Mouse (Mus musculus): Measurements from ENCODE around the gene Sprtn. TPM values are rescaled to one million over a fixed set of nuclear protein-coding genes. Genes with fewer than 3 reads are reported as not detected.

Gene Sprtn
- polyA plus RNA-seq, 1 experiment from 2014 or later: 7.9 TPM

GRCm38 (mm10) chr8:124867126-124867525 lies 30.6 kb upstream of the Sprtn start:
- H3K27ac ChIP-seq (ENCODE audit: low read depth): no peak overlapping the region
- H3K36me3 ChIP-seq (ENCODE audit: control insufficient read depth, insufficient read depth, low read length): peaks cover 15% of the 10 kb centered on the region
- 50% methylated on average over 2 of the region's 2 CpGs for WGBS
- H3K4me2 ChIP-seq (ENCODE audit: low read length): no peak overlapping the region
- H3K4me3 ChIP-seq (ENCODE audit: low read depth, low read length): no peak overlapping the region
- peaks cover 6% of the 10 kb centered on the region for H3K4me1 ChIP-seq (replicated peaks; ENCODE audit: control insufficient read depth, insufficient read depth, low read length)
- no peaks in the 10 kb centered on the region for H3K27me3 ChIP-seq (replicated peaks; ENCODE audit: control insufficient read depth, insufficient read depth, low read length)
- no peaks in the 10 kb centered on the region for H3K9me3 ChIP-seq (ENCODE audit: control insufficient read depth, low read length)
- ATAC-seq (replicated peaks; ENCODE audit: low FRiP score, low TSS enrichment, low read depth): no peak
- H3K9ac ChIP-seq (ENCODE audit: low read length): no peak overlapping the region
- no peak for DNase-seq (ENCODE audit: low spot score)

- no peak for ATAC-seq (replicated peaks; ENCODE audit: low FRiP score, low TSS enrichment, low read depth)
- H3K4me1 ChIP-seq (replicated peaks; ENCODE audit: control insufficient read depth, insufficient read depth, low read length): no peaks in the 10 kb centered on the region; the same call in 1 of the 2 replicates
- H3K36me3 ChIP-seq (ENCODE audit: control insufficient read depth, insufficient read depth, low read length): peaks cover 40% of the 10 kb centered on the region
- WGBS: 77% methylated on average over 6 of the region's 6 CpGs
- no peak for DNase-seq (ENCODE audit: low spot score)
- H3K27me3 ChIP-seq (replicated peaks; ENCODE audit: control insufficient read depth, insufficient read depth, low read length): no peaks in the 10 kb centered on the region
- H3K4me3 ChIP-seq (ENCODE audit: low read depth, low read length): no peak overlapping the region
- H3K27ac ChIP-seq (ENCODE audit: low read depth): no peak overlapping the region
- no peak overlapping the region for H3K9ac ChIP-seq (ENCODE audit: low read length)
- H3K4me2 ChIP-seq (ENCODE audit: low read length): no peak overlapping the region
- no peaks in the 10 kb centered on the region for H3K9me3 ChIP-seq (ENCODE audit: control insufficient read depth, low read length)
Observed at GRCm38 (mm10) chr8:124869708-124870107, 28.0 kb upstream of the Sprtn start.

GRCm38 (mm10) chr8:124871474-124871873 lies 26.2 kb upstream of the Sprtn start:
- Histone ChIP-seq H3K27me3 (replicated peaks; ENCODE audit: control insufficient read depth, insufficient read depth, low read length) (no peaks in the 10 kb centered on the region), H3K9ac (ENCODE audit: low read length) (no peak overlapping the region), H3K4me1 (replicated peaks; ENCODE audit: control insufficient read depth, insufficient read depth, low read length) (no peaks in the 10 kb centered on the region), H3K36me3 (ENCODE audit: control insufficient read depth, insufficient read depth, low read length) (peaks cover 56% of the 10 kb centered on the region), H3K4me3 (ENCODE audit: low read depth, low read length) (no peak overlapping the region), H3K9me3 (ENCODE audit: control insufficient read depth, low read length) (no peaks in the 10 kb centered on the region), H3K4me2 (ENCODE audit: low read length) (no peak overlapping the region), H3K27ac (ENCODE audit: low read depth) (no peak overlapping the region)
- no peak for DNase-seq (ENCODE audit: low spot score)
- ATAC-seq (replicated peaks; ENCODE audit: low FRiP score, low TSS enrichment, low read depth): no peak
- 86% methylated on average over 7 of the region's 7 CpGs for WGBS

- no peak overlapping the region for H3K4me2 ChIP-seq (ENCODE audit: low read length)
- no peaks in the 10 kb centered on the region for H3K9me3 ChIP-seq (ENCODE audit: control insufficient read depth, low read length)
- 89% methylated on average over 7 of the region's 7 CpGs for WGBS
- H3K9ac ChIP-seq (ENCODE audit: low read length): no peak overlapping the region
- H3K4me3 ChIP-seq (ENCODE audit: low read depth, low read length): no peak overlapping the region
- H3K4me1 ChIP-seq (replicated peaks; ENCODE audit: control insufficient read depth, insufficient read depth, low read length): no peaks in the 10 kb centered on the region
- peaks cover 62% of the 10 kb centered on the region for H3K36me3 ChIP-seq (ENCODE audit: control insufficient read depth, insufficient read depth, low read length)
- no peak for ATAC-seq (replicated peaks; ENCODE audit: low FRiP score, low TSS enrichment, low read depth)
- no peaks in the 10 kb centered on the region for H3K27me3 ChIP-seq (replicated peaks; ENCODE audit: control insufficient read depth, insufficient read depth, low read length)
- no peak for DNase-seq (ENCODE audit: low spot score)
- no peak overlapping the region for H3K27ac ChIP-seq (ENCODE audit: low read depth)
Observed at GRCm38 (mm10) chr8:124872081-124872480, 25.6 kb upstream of the Sprtn start.

GRCm38 (mm10) chr8:124872690-124873089 lies 25.0 kb upstream of the Sprtn start:
- ATAC-seq (replicated peaks; ENCODE audit: low FRiP score, low TSS enrichment, low read depth): peak; percentile 58; the same call in 1 of the 2 replicates
- 76% methylated on average over 5 of the region's 5 CpGs for WGBS

GRCm38 (mm10) chr8:124878141-124878540 lies 19.5 kb upstream of the Sprtn start:
- no peaks in the 10 kb centered on the region for H3K9me3 ChIP-seq (ENCODE audit: control insufficient read depth, low read length)
- ATAC-seq (replicated peaks; ENCODE audit: low FRiP score, low TSS enrichment, low read depth) (no peak), DNase-seq (ENCODE audit: low spot score) (no peak)
- no peak overlapping the region for H3K4me3 ChIP-seq (ENCODE audit: low read depth, low read length)
- 84% methylated on average over 5 of the region's 5 CpGs for WGBS
- H3K4me1 ChIP-seq (replicated peaks; ENCODE audit: control insufficient read depth, insufficient read depth, low read length): no peaks in the 10 kb centered on the region
- H3K9ac ChIP-seq (ENCODE audit: low read length): no peak overlapping the region
- peaks cover 95% of the 10 kb centered on the region for H3K36me3 ChIP-seq (ENCODE audit: control insufficient read depth, insufficient read depth, low read length)
- no peak overlapping the region for H3K4me2 ChIP-seq (ENCODE audit: low read length)
- H3K27ac ChIP-seq (ENCODE audit: low read depth): no peak overlapping the region
- no peaks in the 10 kb centered on the region for H3K27me3 ChIP-seq (replicated peaks; ENCODE audit: control insufficient read depth, insufficient read depth, low read length)

More at GRCm38 (mm10) chr8:124872690-124873089, 25.0 kb upstream of the Sprtn start:
- no peaks in the 10 kb centered on the region for H3K4me1 ChIP-seq (replicated peaks; ENCODE audit: control insufficient read depth, insufficient read depth, low read length)
- no peak overlapping the region for H3K4me2 ChIP-seq (ENCODE audit: low read length)
- no peak overlapping the region for H3K9ac ChIP-seq (ENCODE audit: low read length)
- H3K27ac ChIP-seq (ENCODE audit: low read depth): no peak overlapping the region
- H3K36me3 ChIP-seq (ENCODE audit: control insufficient read depth, insufficient read depth, low read length): peaks cover 68% of the 10 kb centered on the region
- no peaks in the 10 kb centered on the region for H3K9me3 ChIP-seq (ENCODE audit: control insufficient read depth, low read length)
- H3K27me3 ChIP-seq (replicated peaks; ENCODE audit: control insufficient read depth, insufficient read depth, low read length): no peaks in the 10 kb centered on the region
- H3K4me3 ChIP-seq (ENCODE audit: low read depth, low read length): no peak overlapping the region
- DNase-seq (ENCODE audit: low spot score): no peak

GRCm38 (mm10) chr8:124878946-124879526 lies 18.6 kb upstream of the Sprtn start:
- H3K9ac ChIP-seq (ENCODE audit: low read length): no peak overlapping the region
- H3K9me3 ChIP-seq (ENCODE audit: control insufficient read depth, low read length): no peaks in the 10 kb centered on the region
- ATAC-seq (replicated peaks; ENCODE audit: low FRiP score, low TSS enrichment, low read depth) (no peak), DNase-seq (ENCODE audit: low spot score) (no peak)
- no peaks in the 10 kb centered on the region for H3K27me3 ChIP-seq (replicated peaks; ENCODE audit: control insufficient read depth, insufficient read depth, low read length)
- no peak overlapping the region for H3K4me3 ChIP-seq (ENCODE audit: low read depth, low read length)
- whole genome bisulfite sequencing: 75% methylated on average over 10 of the region's 10 CpGs
- H3K4me1 ChIP-seq (replicated peaks; ENCODE audit: control insufficient read depth, insufficient read depth, low read length): no peaks in the 10 kb centered on the region
- peaks cover 95% of the 10 kb centered on the region for H3K36me3 ChIP-seq (ENCODE audit: control insufficient read depth, insufficient read depth, low read length)
- H3K4me2 ChIP-seq (ENCODE audit: low read length): no peak overlapping the region
- H3K27ac ChIP-seq (ENCODE audit: low read depth): no peak overlapping the region

- Histone ChIP-seq H3K4me1 (replicated peaks; ENCODE audit: control insufficient read depth, insufficient read depth, low read length) (no peaks in the 10 kb centered on the region), H3K4me2 (ENCODE audit: low read length) (no peak overlapping the region), H3K27me3 (replicated peaks; ENCODE audit: control insufficient read depth, insufficient read depth, low read length) (no peaks in the 10 kb centered on the region), H3K36me3 (ENCODE audit: control insufficient read depth, insufficient read depth, low read length) (peaks cover 88% of the 10 kb centered on the region), H3K4me3 (ENCODE audit: low read depth, low read length) (no peak overlapping the region), H3K9me3 (ENCODE audit: control insufficient read depth, low read length) (0 out of 2 replicates have a peak, but pooled peaks cover 6% of the 10 kb centered on the region), H3K27ac (ENCODE audit: low read depth) (no peak overlapping the region), H3K9ac (ENCODE audit: low read length) (no peak overlapping the region)
- no peak for ATAC-seq (replicated peaks; ENCODE audit: low FRiP score, low TSS enrichment, low read depth)
- no peak for DNase-seq (ENCODE audit: low spot score)
- WGBS: 95% methylated on average over 5 of the region's 5 CpGs
Observed at GRCm38 (mm10) chr8:124888385-124888784, 9.3 kb upstream of the Sprtn start.

GRCm38 (mm10) chr8:124892596-124892995 lies 5.1 kb upstream of the Sprtn start:
- H3K9me3 ChIP-seq (ENCODE audit: control insufficient read depth, low read length): 0 out of 2 replicates have a peak, but pooled peaks cover 6% of the 10 kb centered on the region
- peaks cover 14% of the 10 kb centered on the region for H3K4me1 ChIP-seq (replicated peaks; ENCODE audit: control insufficient read depth, insufficient read depth, low read length)
- no peaks in the 10 kb centered on the region for H3K27me3 ChIP-seq (replicated peaks; ENCODE audit: control insufficient read depth, insufficient read depth, low read length)
- H3K27ac ChIP-seq (ENCODE audit: low read depth): no peak overlapping the region
- DNase-seq (ENCODE audit: low spot score) (no peak), ATAC-seq (replicated peaks; ENCODE audit: low FRiP score, low TSS enrichment, low read depth) (no peak)
- no peak overlapping the region for H3K4me3 ChIP-seq (ENCODE audit: low read depth, low read length)
- peaks cover 62% of the 10 kb centered on the region for H3K36me3 ChIP-seq (ENCODE audit: control insufficient read depth, insufficient read depth, low read length)
- 69% methylated on average over 3 of the region's 3 CpGs for WGBS
- H3K4me2 ChIP-seq (ENCODE audit: low read length): no peak overlapping the region
- no peak overlapping the region for H3K9ac ChIP-seq (ENCODE audit: low read length)

All from intestine, embryonic 14.5 days (tissue).